Mouse (Mus musculus): ENCODE results near the gene Rars2. TPM values are rescaled to one million over a fixed set of nuclear protein-coding genes. Genes with fewer than 3 reads are reported as not detected.

The Rars2 gene
- polyA plus RNA-seq, 1 experiment from 2014 or later: 18.1 TPM

DNA sequence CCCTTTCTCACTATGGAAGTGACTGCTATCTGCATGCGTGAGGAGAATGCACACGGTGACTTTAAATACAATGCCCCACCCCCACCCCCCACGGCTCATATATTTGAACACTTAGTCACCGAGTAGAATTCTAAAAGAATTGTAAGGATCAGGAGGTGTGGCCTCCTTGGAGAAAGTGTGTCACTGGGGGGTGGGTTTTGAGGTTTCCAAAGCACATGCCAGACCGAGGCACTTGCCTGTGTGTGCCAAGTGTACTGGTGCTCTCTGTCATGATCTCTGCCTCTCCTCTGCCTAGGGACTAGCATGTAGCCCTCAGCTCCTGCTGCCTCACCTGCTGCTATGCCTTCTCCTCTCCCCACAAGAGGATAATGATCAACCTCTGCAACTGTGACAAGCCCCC, 32.3 kb upstream of the Rars2 start:
- ATAC-seq: no peak
- H3K4me3 ChIP-seq (ENCODE audit: low read depth, low read length): no peak overlapping the region
- no peak for TF ChIP-seq EP300 (IDR thresholded peaks at IDR 0.05; ENCODE audit: low read depth)
- TF ChIP-seq CTCF (IDR thresholded peaks at IDR 0.05; ENCODE audit: low read depth): no peak
- no peak for DNase-seq
- WGBS (ENCODE audit: insufficient replicate concordance): 75% methylated on average over 5 of the region's 5 CpGs
- H3K4me1 ChIP-seq (ENCODE audit: insufficient read depth): no peaks in the 10 kb centered on the region
- H3K27ac ChIP-seq (ENCODE audit: low read depth): no peak overlapping the region
- no peaks in the 10 kb centered on the region for H3K9me3 ChIP-seq (ENCODE audit: low read length)
- no peak overlapping the region for H3K4me2 ChIP-seq (ENCODE audit: low read depth, low read length)
- peaks cover 72% of the 10 kb centered on the region for H3K36me3 ChIP-seq (replicated peaks; ENCODE audit: insufficient read depth, low read length)
- H3K27me3 ChIP-seq (ENCODE audit: insufficient read depth, low read length): no peaks in the 10 kb centered on the region
- no peak overlapping the region for H3K9ac ChIP-seq (replicated peaks)

DNA sequence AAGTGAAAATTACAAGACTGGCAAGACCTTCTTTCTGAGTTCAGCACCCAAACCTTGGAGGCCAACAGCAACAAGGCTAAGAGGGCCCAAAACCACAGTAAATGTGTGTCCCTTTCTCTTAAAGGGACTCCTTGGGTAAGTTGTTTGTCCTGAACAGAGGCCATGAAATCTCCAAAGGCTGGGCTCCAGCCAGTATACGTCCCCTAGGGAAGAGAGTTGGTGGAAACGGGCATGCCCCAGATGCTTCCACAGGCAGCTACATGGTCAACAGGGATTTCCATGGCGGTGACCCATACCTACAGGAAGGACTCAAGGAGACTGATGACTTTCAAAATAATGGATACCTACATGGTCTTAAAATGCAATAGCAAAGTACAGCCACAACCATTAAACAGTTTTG, 31.3 kb upstream of the Rars2 start:
- no peak overlapping the region for H3K4me2 ChIP-seq (ENCODE audit: low read depth, low read length)
- TF ChIP-seq CTCF (IDR thresholded peaks at IDR 0.05; ENCODE audit: low read depth) (no peak), EP300 (IDR thresholded peaks at IDR 0.05; ENCODE audit: low read depth) (no peak)
- peaks cover 66% of the 10 kb centered on the region for H3K36me3 ChIP-seq (replicated peaks; ENCODE audit: insufficient read depth, low read length)
- ATAC-seq (no peak), DNase-seq (no peak)
- H3K9me3 ChIP-seq (ENCODE audit: low read length): no peaks in the 10 kb centered on the region
- no peaks in the 10 kb centered on the region for H3K4me1 ChIP-seq (ENCODE audit: insufficient read depth)
- no peak overlapping the region for H3K27ac ChIP-seq (ENCODE audit: low read depth)
- H3K9ac ChIP-seq (replicated peaks): no peak overlapping the region
- WGBS (ENCODE audit: insufficient replicate concordance): 94% methylated on average over 3 of the region's 3 CpGs
- H3K4me3 ChIP-seq (ENCODE audit: low read depth, low read length): no peak overlapping the region
- H3K27me3 ChIP-seq (ENCODE audit: insufficient read depth, low read length): no peaks in the 10 kb centered on the region

DNA sequence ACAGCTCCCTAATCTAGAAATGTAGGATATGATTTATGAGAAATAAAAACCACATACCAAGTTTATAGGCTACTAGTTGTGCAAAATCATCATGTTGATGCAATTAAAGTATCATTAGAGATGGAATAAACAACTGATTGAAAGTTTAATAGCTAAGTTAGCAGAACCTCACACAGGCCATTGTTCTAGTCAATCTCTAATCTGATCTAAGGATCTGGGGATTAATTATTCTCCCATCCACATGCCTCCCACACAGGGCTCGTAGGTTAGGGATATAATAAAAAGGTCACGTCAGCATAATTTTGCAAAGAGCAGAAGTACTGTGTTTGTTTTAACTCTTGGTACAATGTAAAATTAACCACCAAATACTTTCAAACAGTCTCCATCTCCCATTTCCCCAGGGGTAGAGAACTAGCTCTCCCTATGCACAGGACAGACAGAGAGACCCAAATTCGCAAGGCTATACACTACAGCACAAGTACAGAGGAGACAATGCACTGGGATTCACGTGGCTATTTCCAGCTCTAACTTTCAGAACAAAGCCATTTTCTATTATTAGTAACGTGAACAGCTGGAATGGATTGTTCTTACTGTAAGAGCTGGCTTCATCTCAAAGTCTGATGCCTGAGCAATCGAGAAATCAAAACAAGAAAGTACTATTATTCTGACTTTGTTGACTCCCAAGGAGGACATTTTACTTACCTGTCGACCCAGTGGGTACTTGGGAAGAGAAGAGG, 29.7 kb upstream of the Rars2 start:
- H3K9me3 ChIP-seq (ENCODE audit: low read length): no peaks in the 10 kb centered on the region
- peaks cover 53% of the 10 kb centered on the region for H3K36me3 ChIP-seq (replicated peaks; ENCODE audit: insufficient read depth, low read length)
- no peaks in the 10 kb centered on the region for H3K4me1 ChIP-seq (ENCODE audit: insufficient read depth)
- ATAC-seq (no peak), DNase-seq (no peak)
- no peak for TF ChIP-seq EP300 (IDR thresholded peaks at IDR 0.05; ENCODE audit: low read depth)
- no peak for TF ChIP-seq CTCF (IDR thresholded peaks at IDR 0.05; ENCODE audit: low read depth)
- no peak overlapping the region for H3K9ac ChIP-seq (replicated peaks)
- H3K4me3 ChIP-seq (ENCODE audit: low read depth, low read length): no peak overlapping the region
- no peak overlapping the region for H3K27ac ChIP-seq (ENCODE audit: low read depth)
- H3K27me3 ChIP-seq (ENCODE audit: insufficient read depth, low read length): no peaks in the 10 kb centered on the region
- WGBS (ENCODE audit: insufficient replicate concordance): 86% methylated on average over 7 of the region's 7 CpGs
- no peak overlapping the region for H3K4me2 ChIP-seq (ENCODE audit: low read depth, low read length)

DNA sequence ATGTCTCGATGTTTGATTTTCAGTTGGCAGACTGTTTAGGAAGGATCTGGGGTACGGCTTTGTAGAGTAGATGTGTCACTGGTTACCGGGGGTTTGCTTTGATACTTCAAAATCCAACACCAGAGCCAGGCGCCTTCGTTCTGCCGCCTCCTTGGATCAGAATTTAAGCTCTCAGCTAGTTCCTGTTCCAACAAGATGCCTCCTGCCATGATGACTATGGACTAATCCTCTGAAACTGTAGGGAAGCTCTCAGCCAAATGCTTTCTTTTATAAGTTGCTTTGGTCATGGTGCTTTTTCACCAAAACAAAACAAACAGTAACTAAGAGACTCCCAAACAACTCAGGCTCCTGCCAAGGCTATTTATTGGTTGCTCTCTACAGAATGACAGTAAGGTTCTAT, 11.6 kb upstream of the Rars2 start:
- no peaks in the 10 kb centered on the region for H3K4me1 ChIP-seq (ENCODE audit: insufficient read depth)
- no peak overlapping the region for H3K4me3 ChIP-seq (ENCODE audit: low read depth, low read length)
- TF ChIP-seq EP300 (IDR thresholded peaks at IDR 0.05; ENCODE audit: low read depth): no peak
- no peak for TF ChIP-seq CTCF (IDR thresholded peaks at IDR 0.05; ENCODE audit: low read depth)
- H3K9ac ChIP-seq (replicated peaks): no peak overlapping the region
- peaks cover 49% of the 10 kb centered on the region for H3K36me3 ChIP-seq (replicated peaks; ENCODE audit: insufficient read depth, low read length)
- DNase-seq: no peak
- no peak for ATAC-seq
- no peak overlapping the region for H3K4me2 ChIP-seq (ENCODE audit: low read depth, low read length)
- WGBS (ENCODE audit: insufficient replicate concordance): 94% methylated on average over 6 of the region's 6 CpGs
- H3K27me3 ChIP-seq (ENCODE audit: insufficient read depth, low read length): no peaks in the 10 kb centered on the region
- no peak overlapping the region for H3K27ac ChIP-seq (ENCODE audit: low read depth)
- no peaks in the 10 kb centered on the region for H3K9me3 ChIP-seq (ENCODE audit: low read length)

DNA sequence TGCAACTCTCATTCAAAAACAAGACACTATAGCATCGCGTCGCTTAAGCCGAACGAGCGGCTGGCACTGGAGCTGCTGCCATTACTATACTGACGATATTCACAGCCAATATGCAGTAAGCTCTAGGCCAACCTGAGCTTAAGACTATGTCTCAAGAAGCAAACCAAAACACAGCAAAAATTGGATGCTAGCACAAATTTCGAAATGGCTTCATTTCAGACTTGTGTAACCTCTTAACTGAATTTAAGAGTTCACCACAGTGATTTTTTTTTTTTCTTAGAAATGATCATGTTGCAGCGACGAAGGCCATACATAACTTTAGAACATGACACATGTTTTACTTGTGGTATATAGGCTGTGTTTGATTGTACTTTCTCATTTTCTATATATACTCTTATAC, 8.1 kb upstream of the Rars2 start:
- no peak overlapping the region for H3K4me3 ChIP-seq (ENCODE audit: low read depth, low read length)
- H3K9me3 ChIP-seq (ENCODE audit: low read length): no peaks in the 10 kb centered on the region
- H3K4me1 ChIP-seq (ENCODE audit: insufficient read depth): no peaks in the 10 kb centered on the region
- no peak overlapping the region for H3K27ac ChIP-seq (ENCODE audit: low read depth)
- no peak overlapping the region for H3K4me2 ChIP-seq (ENCODE audit: low read depth, low read length)
- no peak overlapping the region for H3K9ac ChIP-seq (replicated peaks)
- H3K36me3 ChIP-seq (replicated peaks; ENCODE audit: insufficient read depth, low read length): peaks cover 34% of the 10 kb centered on the region
- DNase-seq (no peak), ATAC-seq (no peak)
- 89% methylated on average over 10 of the region's 10 CpGs for WGBS (ENCODE audit: insufficient replicate concordance)
- no peaks in the 10 kb centered on the region for H3K27me3 ChIP-seq (ENCODE audit: insufficient read depth, low read length)
- TF ChIP-seq CTCF (IDR thresholded peaks at IDR 0.05; ENCODE audit: low read depth) (no peak), EP300 (IDR thresholded peaks at IDR 0.05; ENCODE audit: low read depth) (no peak)

DNA sequence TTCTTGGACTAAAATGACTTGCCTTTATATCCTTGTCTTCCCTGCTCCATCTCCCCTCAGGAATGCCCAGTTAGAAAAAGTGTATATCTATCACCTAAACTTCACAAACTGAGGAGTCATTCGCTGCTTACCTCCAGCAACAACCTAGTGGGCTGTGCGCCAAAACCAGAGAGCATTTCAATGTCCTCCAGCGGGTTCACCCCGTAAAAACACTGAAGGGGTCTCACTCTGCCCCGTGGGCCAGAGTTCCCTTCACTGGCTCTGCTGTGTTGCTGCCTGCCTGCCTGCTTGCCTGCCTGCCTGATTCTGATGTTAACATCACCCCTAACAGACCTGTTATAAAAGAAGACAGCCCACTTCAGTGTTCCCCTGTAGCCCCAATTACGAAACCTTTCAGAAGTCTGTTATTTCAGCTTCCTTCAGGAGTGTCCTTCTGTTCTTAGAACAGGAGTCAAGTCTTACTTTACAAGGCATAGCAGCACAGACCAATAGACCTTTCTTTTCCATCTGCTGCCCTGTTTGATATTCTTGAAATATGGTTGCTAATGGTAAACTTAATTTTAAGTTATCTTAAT, 1.1 kb upstream of the Rars2 start:
- TF ChIP-seq CTCF (IDR thresholded peaks at IDR 0.05; ENCODE audit: low read depth) (no peak), EP300 (IDR thresholded peaks at IDR 0.05; ENCODE audit: low read depth) (no peak)
- Histone ChIP-seq H3K27me3 (ENCODE audit: insufficient read depth, low read length) (no peaks in the 10 kb centered on the region), H3K4me1 (ENCODE audit: insufficient read depth) (peaks cover 25% of the 10 kb centered on the region), H3K36me3 (replicated peaks; ENCODE audit: insufficient read depth, low read length) (peaks cover 5% of the 10 kb centered on the region; the same call in 1 of the 2 replicates), H3K9me3 (ENCODE audit: low read length) (no peaks in the 10 kb centered on the region), H3K4me3 (ENCODE audit: low read depth, low read length) (peak overlapping the region; percentile 93), H3K27ac (ENCODE audit: low read depth) (peak overlapping the region; percentile 93), H3K9ac (replicated peaks) (peak overlapping the region; percentile 90), H3K4me2 (ENCODE audit: low read depth, low read length) (peak overlapping the region; percentile 96)
- 37% methylated on average over 6 of the region's 6 CpGs for WGBS (ENCODE audit: insufficient replicate concordance)
- peak; percentile 55 for DNase-seq
- ATAC-seq: no peak

Measured in liver, postnatal 0 days (tissue).